Mouse (Mus musculus) brain, embryonic 14.5 days (tissue): ENCODE measurements around the gene Aox3.

Source experiments
- CTCF ChIP-seq: fragments of 200-500 bp; IDR thresholded peaks from 2 replicates; pipeline ENCODE4 v1.5.1; 2012; ENCODE audit warnings: inconsistent platforms, mild to moderate bottlenecking, moderate library complexity, borderline replicate concordance; ENCODE audit not compliant: insufficient read depth, insufficient read length; ENCODE audit errors: extremely low read depth
- POLR2A ChIP-seq: fragments of 200-500 bp; IDR thresholded peaks from 2 replicates; pipeline ENCODE4 v1.6.1; 2012; ENCODE audit warnings: mild to moderate bottlenecking, inconsistent platforms, borderline replicate concordance; ENCODE audit not compliant: poor library complexity, insufficient read depth, insufficient read length, severe bottlenecking; ENCODE audit errors: extremely low read depth

GRCm38 (mm10) chr1:58071509-58071908, 41.4 kb upstream of the Aox3 start:
- TF ChIP-seq POLR2A: no peak
- no peak for TF ChIP-seq CTCF
